Mouse (Mus musculus) cortical plate, adult 2 months (tissue): ENCODE data around the gene Gm10375.
"Not testable (repeated sequence)": the region's sequence is repeated elsewhere in the genome, so short reads cannot be mapped to it uniquely, and the experiment has no call there.

ENCODE experiments used
- CTCF ChIP-seq: fragments of 200-500 bp; IDR thresholded peaks from 2 replicates; pipeline ENCODE4 v1.5.1; 2011; ENCODE audit warnings: mild to moderate bottlenecking, control low read depth, low read length; ENCODE audit not compliant: insufficient read depth; ENCODE audit errors: extremely low read depth
- POLR2A ChIP-seq: fragments of 200-500 bp; IDR thresholded peaks from 2 replicates; pipeline ENCODE4 v1.6.1; 2011; ENCODE audit warnings: mild to moderate bottlenecking, low read length, control low read depth; ENCODE audit not compliant: insufficient read depth; ENCODE audit errors: extremely low read depth

GRCm38 (mm10) chr14:43607913-43608312, at the start of gene Gm10375:
- not testable (repeated sequence) for TF ChIP-seq POLR2A, CTCF
